Mouse (Mus musculus) bone marrow macrophage, adult 2 months (primary cell): ENCODE measurements around the gene Ctnna2. TPM values are rescaled to one million over a fixed set of nuclear protein-coding genes. Genes with fewer than 3 reads are reported as not detected.

Source experiments
- H3K27ac ChIP-seq: 2 replicates; pipeline ENCODE4 v1.5.1; 2012; ENCODE audit warnings: low read depth, low read length; ENCODE audit not compliant: insufficient read depth
- H3K4me1 ChIP-seq: 2 replicates; pipeline ENCODE4 v1.6.1; 2012; ENCODE audit warnings: low read length; ENCODE audit not compliant: control insufficient read depth, insufficient read depth
- H3K4me3 ChIP-seq: 2 replicates; pipeline ENCODE4 v1.5.1; 2012; ENCODE audit warnings: mild to moderate bottlenecking, low read length, moderate library complexity; ENCODE audit not compliant: insufficient read depth
- CTCF ChIP-seq: IDR thresholded peaks from 2 replicates; pipeline ENCODE4 v1.5.1; 2012; ENCODE audit warnings: low read depth, mild to moderate bottlenecking, low read length, moderate library complexity
- POLR2A ChIP-seq: IDR thresholded peaks from 2 replicates; pipeline ENCODE4 v1.6.1; 2012; ENCODE audit warnings: mild to moderate bottlenecking, low read depth, low read length, borderline replicate concordance
- polyA plus RNA-seq: library from polyadenylated mRNA; stranded (reverse); fragments of >200 nt; gene quantifications from 2 replicates; pipeline ENCODE4 v1.2.4, GENCODE M21; 2012; ENCODE audit not compliant: missing spikeins, insufficient read depth, insufficient read length

The Ctnna2 gene
- polyA plus RNA-seq, 1 experiment = not detected

GRCm38 (mm10) chr6:77834680-77835079, 144.8 kb downstream of the Ctnna2 start:
- TF ChIP-seq CTCF (no peak), POLR2A (no peak)
- Histone ChIP-seq H3K4me3 (no peak overlapping the region), H3K4me1 (no peaks in the 10 kb centered on the region), H3K27ac (no peak overlapping the region)

GRCm38 (mm10) chr6:77827526-77827925, 152.0 kb downstream of the Ctnna2 start:
- TF ChIP-seq CTCF = no peak
- TF ChIP-seq POLR2A = no peak
- no peak overlapping the region for H3K27ac ChIP-seq
- no peak overlapping the region for H3K4me3 ChIP-seq
- H3K4me1 ChIP-seq = no peaks in the 10 kb centered on the region

GRCm38 (mm10) chr6:77817116-77817515, 162.4 kb downstream of the Ctnna2 start:
- TF ChIP-seq CTCF = no peak
- no peak for TF ChIP-seq POLR2A
- H3K4me1 ChIP-seq = no peaks in the 10 kb centered on the region
- no peak overlapping the region for H3K27ac ChIP-seq
- no peak overlapping the region for H3K4me3 ChIP-seq

DNA sequence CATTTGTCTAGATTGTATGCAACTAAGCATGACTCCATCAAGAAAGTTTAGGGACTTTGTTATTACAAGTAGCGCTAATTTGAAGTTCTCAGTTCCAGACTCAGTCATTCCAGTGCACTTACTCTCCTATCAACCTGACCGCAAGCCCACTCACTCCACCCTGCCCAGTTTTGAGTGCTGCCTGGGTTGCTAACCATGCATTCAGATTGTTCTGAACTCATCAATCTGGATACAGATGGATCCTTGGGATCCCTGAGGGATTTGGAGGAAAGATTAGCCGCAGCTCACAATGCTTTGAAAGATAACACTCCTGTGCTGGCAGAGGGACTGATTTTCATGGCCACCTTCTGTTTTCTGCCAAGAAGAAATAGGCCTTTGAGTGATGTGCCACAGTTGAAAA, 168.5 kb downstream of the Ctnna2 start:
- no peak overlapping the region for H3K4me3 ChIP-seq
- no peaks in the 10 kb centered on the region for H3K4me1 ChIP-seq
- no peak overlapping the region for H3K27ac ChIP-seq
- TF ChIP-seq CTCF (no peak), POLR2A (no peak)

- Histone ChIP-seq H3K4me1 (no peaks in the 10 kb centered on the region), H3K27ac (no peak overlapping the region), H3K4me3 (no peak overlapping the region)
- no peak for TF ChIP-seq CTCF
- TF ChIP-seq POLR2A = no peak
Measured at GRCm38 (mm10) chr6:77802604-77803003, 176.9 kb downstream of the Ctnna2 start.

GRCm38 (mm10) chr6:77783342-77783741, 196.2 kb downstream of the Ctnna2 start:
- H3K4me1 ChIP-seq = no peaks in the 10 kb centered on the region
- H3K4me3 ChIP-seq = no peak overlapping the region
- TF ChIP-seq POLR2A (no peak), CTCF (no peak)
- H3K27ac ChIP-seq = no peak overlapping the region

GRCm38 (mm10) chr6:77768357-77769103, 211.0 kb downstream of the Ctnna2 start:
- H3K4me1 ChIP-seq = no peaks in the 10 kb centered on the region
- no peak overlapping the region for H3K27ac ChIP-seq
- TF ChIP-seq POLR2A (no peak), CTCF (no peak)
- no peak overlapping the region for H3K4me3 ChIP-seq

DNA sequence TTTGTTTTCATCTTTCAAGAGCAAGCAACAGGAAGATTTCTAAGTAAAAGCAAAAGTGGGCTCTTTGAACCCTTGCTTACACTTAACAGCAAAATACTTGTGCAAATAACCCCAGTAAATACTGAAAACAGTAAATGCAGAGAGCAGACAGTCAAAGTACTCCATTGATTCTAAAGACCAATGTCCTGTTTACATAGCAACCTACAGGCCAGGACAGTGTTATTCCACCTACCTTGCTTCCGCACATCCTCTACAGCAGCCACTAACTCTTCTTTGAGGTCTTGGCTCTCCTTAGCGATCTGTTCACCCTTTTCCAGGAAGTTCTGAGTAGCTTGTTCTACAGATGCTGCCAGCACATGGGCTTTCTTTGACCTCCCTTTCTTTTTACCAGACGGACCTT, 221.3 kb downstream of the Ctnna2 start:
- no peak overlapping the region for H3K27ac ChIP-seq
- no peaks in the 10 kb centered on the region for H3K4me1 ChIP-seq
- H3K4me3 ChIP-seq = no peak overlapping the region
- TF ChIP-seq POLR2A = no peak
- TF ChIP-seq CTCF = no peak

DNA sequence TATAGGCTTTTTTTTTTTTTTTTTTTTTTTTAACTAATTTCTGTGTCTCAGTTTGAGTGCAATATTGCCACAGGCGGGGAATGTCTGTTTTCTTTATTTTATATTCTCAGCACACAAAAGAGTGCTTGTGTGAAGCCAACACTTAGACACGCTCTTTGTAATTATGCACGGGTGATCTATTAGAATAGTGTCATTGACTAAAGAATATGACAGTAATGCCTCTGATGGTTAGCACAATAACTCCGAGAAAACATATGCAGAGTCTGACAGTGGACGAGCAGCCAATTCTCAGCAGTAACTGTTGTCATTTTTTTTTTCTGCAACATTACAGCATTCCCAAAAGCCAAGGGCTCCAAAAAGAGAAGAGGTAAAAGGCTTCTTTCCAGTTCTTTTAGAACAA, 234.1 kb downstream of the Ctnna2 start:
- Histone ChIP-seq H3K4me3 (no peak overlapping the region), H3K4me1 (no peaks in the 10 kb centered on the region), H3K27ac (no peak overlapping the region)
- TF ChIP-seq CTCF (no peak), POLR2A (no peak)

DNA sequence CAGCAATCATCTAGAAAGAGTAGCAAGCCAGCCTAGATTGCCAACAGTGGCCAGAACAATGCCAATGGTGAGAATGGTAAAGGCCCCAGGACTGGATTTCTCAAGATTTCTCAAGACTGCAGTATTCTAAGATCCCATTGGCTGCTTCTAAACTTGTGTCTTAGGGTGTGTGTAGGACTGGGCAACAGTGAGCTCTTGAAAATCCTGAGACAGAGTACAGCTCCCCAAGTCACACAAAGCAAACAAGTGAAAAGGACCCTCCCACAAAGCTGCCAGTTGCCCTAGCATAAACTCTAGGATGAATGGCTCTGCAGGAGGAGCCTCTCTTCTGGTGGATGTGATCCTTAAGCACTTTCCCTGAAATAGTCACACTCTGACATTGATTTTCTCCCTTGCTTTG, 235.8 kb downstream of the Ctnna2 start:
- no peak overlapping the region for H3K27ac ChIP-seq
- H3K4me3 ChIP-seq = no peak overlapping the region
- TF ChIP-seq POLR2A = no peak
- TF ChIP-seq CTCF = no peak
- H3K4me1 ChIP-seq = no peaks in the 10 kb centered on the region
